Comparison of ENCODE assay signal across 12 mouse cellular contexts in genomic region chr14:20165413-20165812, GRCm38 (mm10). TPM values are rescaled to one million over a fixed set of nuclear protein-coding genes. Genes with fewer than 3 reads are reported as not detected.
DNase-seq lines count a peak whose midpoint lies in the region; ATAC-seq and TF ChIP-seq lines count a peak whose summit lies in the region.
"Had no signal": no experiment of that assay in that cellular context is flagged by ENCODE, and none has a peak within 500 bp of the region (broad histone marks: within the 10 kb centered on the region; RNA-seq: fewer than 3 reads in every experiment).

No protein-coding gene starts in this region.

- H3K79me2 ChIP-seq in C2C12 (ENCODE audit: control insufficient read depth, insufficient read depth): peaks cover 96% of the 10 kb centered on the region

- no peaks in the 10 kb centered on the region for H3K27me3 ChIP-seq in C2C12 (ENCODE audit: control insufficient read depth, insufficient read depth, insufficient read length)
- no peaks in the 10 kb centered on the region for H3K27me3 ChIP-seq in intestine, postnatal 0 days (replicated peaks; ENCODE audit: control insufficient read depth, insufficient read depth, low read length)
- no peaks in the 10 kb centered on the region for H3K27me3 ChIP-seq in liver, embryonic 16.5 days (ENCODE audit: control insufficient read depth, insufficient read depth, low read depth, low read length)
- H3K27me3 ChIP-seq: hindbrain, embryonic 12.5 days had no signal

- H3K36me3 ChIP-seq in C2C12 (ENCODE audit: control insufficient read depth, insufficient read depth): no peaks in the 10 kb centered on the region
- H3K36me3 ChIP-seq in intestine, postnatal 0 days (ENCODE audit: control insufficient read depth, insufficient read depth): no peaks in the 10 kb centered on the region; the same call in 1 of the 2 replicates
- H3K36me3 ChIP-seq in liver, embryonic 16.5 days (ENCODE audit: control insufficient read depth, insufficient read depth): no peaks in the 10 kb centered on the region
- H3K36me3 ChIP-seq: hindbrain, embryonic 12.5 days had no signal

- WGBS in intestine, postnatal 0 days: 46% methylated on average over 1 of the region's 1 CpGs
- 85% methylated on average over 1 of the region's 1 CpGs for WGBS in liver, embryonic 16.5 days (ENCODE audit: insufficient replicate concordance)

- H3ac ChIP-seq in C2C12 (ENCODE audit: control insufficient read depth, insufficient read length, low read depth): no peak overlapping the region

- H3K9ac ChIP-seq in intestine, postnatal 0 days (ENCODE audit: low read depth, low read length): no peak overlapping the region
- H3K9ac ChIP-seq in liver, embryonic 16.5 days (ENCODE audit: low read depth, low read length): no peak overlapping the region
- H3K9ac ChIP-seq: hindbrain, embryonic 12.5 days had no signal

- peaks cover 24% of the 10 kb centered on the region; the same call in 1 of the 2 replicates for H3K4me1 ChIP-seq in intestine, postnatal 0 days (replicated peaks; ENCODE audit: control insufficient read depth, insufficient read depth, low read length)
- H3K4me1 ChIP-seq in liver, embryonic 16.5 days (ENCODE audit: control insufficient read depth, low read depth, low read length): peaks cover 24% of the 10 kb centered on the region

- ATAC-seq in intestine, postnatal 0 days: no peak
- ATAC-seq in liver, embryonic 16.5 days (ENCODE audit: low read depth): peak; percentile 59

- TF ChIP-seq CTCF in C2C12 (IDR thresholded peaks at IDR 0.05; ENCODE audit: control insufficient read depth, insufficient read depth, insufficient read length): no peak
- TF ChIP-seq CTCF in intestine, postnatal 0 days (IDR thresholded peaks at IDR 0.05; ENCODE audit: low read depth): no peak
- TF ChIP-seq CTCF in gastrocnemius, adult 2 months (IDR thresholded peaks at IDR 0.05): no peak

- H3K4me2 ChIP-seq in intestine, postnatal 0 days (replicated peaks; ENCODE audit: low read depth): no peak overlapping the region
- H3K4me2 ChIP-seq in liver, embryonic 16.5 days (ENCODE audit: low read depth, low read length): no peak overlapping the region
- H3K4me2 ChIP-seq: hindbrain, embryonic 12.5 days had no signal

- no peaks in the 10 kb centered on the region for H3K9me3 ChIP-seq in intestine, postnatal 0 days (ENCODE audit: control insufficient read depth)
- H3K9me3 ChIP-seq in liver, embryonic 16.5 days (replicated peaks; ENCODE audit: control insufficient read depth, low read length): no peaks in the 10 kb centered on the region
- H3K9me3 ChIP-seq: hindbrain, embryonic 12.5 days had no signal

- H3K27ac ChIP-seq in intestine, postnatal 0 days (ENCODE audit: low read depth, low read length): peak overlapping the region; percentile 5; the same call in 1 of the 2 replicates
- H3K27ac ChIP-seq in liver, embryonic 16.5 days (ENCODE audit: low read length): peak overlapping the region; percentile 41
- H3K27ac ChIP-seq in gastrocnemius, adult 2 months: no peak overlapping the region
- H3K27ac ChIP-seq: hindbrain, embryonic 12.5 days had no signal

- peak; percentile 52 for DNase-seq in 3134 (ENCODE audit: extremely low read depth, insufficient read length, low spot score)
- DNase-seq in left cerebral cortex, adult 18-20 months (ENCODE audit: low spot score in 2 of 2): no peak
- no peak for DNase-seq in gastrocnemius, adult 2 months
- DNase-seq in gastrocnemius, postnatal 36 days: no peak
- DNase-seq: cerebellum, adult 11-12 months; thymus, postnatal 25 days had no signal

- peak overlapping the region; percentile 8 for H3K4me3 ChIP-seq in C2C12 (ENCODE audit: insufficient read depth, poor library complexity, severe bottlenecking)
- no peak overlapping the region for H3K4me3 ChIP-seq in intestine, postnatal 0 days (ENCODE audit: low read depth, low read length)
- no peak overlapping the region for H3K4me3 ChIP-seq in liver, embryonic 16.5 days (ENCODE audit: low read depth, low read length)
- no peak overlapping the region for H3K4me3 ChIP-seq in gastrocnemius, adult 2 months
- H3K4me3 ChIP-seq: erythroblast, embryonic 14.5 days; hindbrain, embryonic 12.5 days; myocyte had no signal

- peaks cover 38% of the 10 kb centered on the region for H3K79me3 ChIP-seq in C2C12 (ENCODE audit: low read depth)

- intact Hi-C loops in gastrocnemius, adult 2 months (cut with DNase I): no loop called here
- intact Hi-C loops in gastrocnemius, postnatal 36 days (cut with DNase I): no loop called here

TF ChIP-seq in C2C12, 6 proteins besides CTCF, POLR2A, EP300 and RAD21:
- TF ChIP-seq FOSL1 (IDR thresholded peaks at IDR 0.05; ENCODE audit: insufficient read depth, low read length, poor library complexity, severe bottlenecking): no peak
- peak; percentile 58 for TF ChIP-seq MYOD1 (IDR thresholded peaks at IDR 0.05; ENCODE audit: control insufficient read depth, insufficient read length, low read depth)
- TF ChIP-seq MAX (IDR thresholded peaks at IDR 0.05): no peak
- TF ChIP-seq USF1 (IDR thresholded peaks at IDR 0.05; ENCODE audit: low read depth): no peak
- TF ChIP-seq MYOG (IDR thresholded peaks at IDR 0.05; ENCODE audit: control insufficient read depth, extremely low read depth, insufficient read length): no peak
- no peak for TF ChIP-seq CEBPB (IDR thresholded peaks at IDR 0.05; ENCODE audit: low read depth)

RNA-seq across cellular contexts. Expression of gene Kcnk5, which starts 16.2 kb away (rescaled TPM):
- 10.1 TPM for polyA plus RNA-seq in C2C12 (2012; fragmentation: generic; extraction: Trizol)
- polyA plus RNA-seq in intestine, postnatal 0 days (2015; fragmentation: Nextera tagmentation; extraction: Ambion mirVana): 10.0 and 10.9 TPM in 2 replicates
- polyA plus RNA-seq in liver, embryonic 16.5 days (2015; fragmentation: Nextera tagmentation; extraction: Ambion mirVana): 4.7 and 5.1 TPM in 2 replicates
- under 1 TPM; 0.21 to 0.37 TPM for total RNA-seq in left cerebral cortex, adult 18-20 months (2021)
- under 1 TPM; 0.48 to 0.73 TPM for total RNA-seq in gastrocnemius, adult 2 months (2021)
- total RNA-seq in gastrocnemius, postnatal 36 days (2021): under 1 TPM; 0.61 to 0.91 TPM

RNA-seq across cellular contexts. Expression of gene Saysd1, which starts 27.1 kb away (rescaled TPM):
- 8.0 TPM for polyA plus RNA-seq in C2C12 (2012; fragmentation: generic; extraction: Trizol)
- 49.8 and 55.6 TPM in 2 replicates for polyA plus RNA-seq in intestine, postnatal 0 days (2015; fragmentation: Nextera tagmentation; extraction: Ambion mirVana)
- polyA plus RNA-seq in liver, embryonic 16.5 days (2015; fragmentation: Nextera tagmentation; extraction: Ambion mirVana): 4.0 and 4.4 TPM in 2 replicates
- total RNA-seq in left cerebral cortex, adult 18-20 months (2021): 1 to 10 TPM; 4.1 to 4.3 TPM
- 1 to 10 TPM; 2.9 to 3.2 TPM for total RNA-seq in gastrocnemius, adult 2 months (2021)
- 1 to 10 TPM; 2.5 to 2.7 TPM for total RNA-seq in gastrocnemius, postnatal 36 days (2021)
